Mouse (Mus musculus): ENCODE results near the gene Sept9. TPM values are rescaled to one million over a fixed set of nuclear protein-coding genes. Genes with fewer than 3 reads are reported as not detected.

Gene Sept9
- polyA plus RNA-seq, 1 experiment from 2014 or later, result 182 TPM

GRCm38 (mm10) chr11:117195616-117196015 lies 3.8 kb upstream of the Sept9 start:
- Histone ChIP-seq H3K27me3 (ENCODE audit: control insufficient read depth, insufficient read depth, low read length) (peaks cover 22% of the 10 kb centered on the region), H3K4me3 (ENCODE audit: low read depth, low read length) (no peak overlapping the region), H3K9ac (replicated peaks; ENCODE audit: low read length) (no peak overlapping the region), H3K36me3 (replicated peaks; ENCODE audit: control insufficient read depth, insufficient read depth, low read depth, low read length) (no peaks in the 10 kb centered on the region), H3K9me3 (replicated peaks; ENCODE audit: control insufficient read depth, low read length) (no peaks in the 10 kb centered on the region), H3K27ac (replicated peaks; ENCODE audit: low read depth, low read length) (no peak overlapping the region), H3K4me1 (ENCODE audit: control insufficient read depth, insufficient read depth, low read length) (peaks cover 4% of the 10 kb centered on the region), H3K4me2 (ENCODE audit: low read depth, low read length) (no peak overlapping the region)
- WGBS, result 86% methylated on average over 6 of the region's 6 CpGs
- no peak for ATAC-seq (replicated peaks; ENCODE audit: insufficient number of reproducible peaks, low FRiP score, low TSS enrichment, low read depth)
- no peak for DNase-seq (ENCODE audit: low spot score)

GRCm38 (mm10) chr11:117196681-117197080 lies 2.8 kb upstream of the Sept9 start:
- peaks cover 4% of the 10 kb centered on the region for H3K4me1 ChIP-seq (ENCODE audit: control insufficient read depth, insufficient read depth, low read length)
- DNase-seq (ENCODE audit: low spot score), result no peak

GRCm38 (mm10) chr11:117198122-117198521 lies 1.3 kb upstream of the Sept9 start:
- 86% methylated on average over 5 of the region's 5 CpGs for WGBS
- peaks cover 23% of the 10 kb centered on the region for H3K27me3 ChIP-seq (ENCODE audit: control insufficient read depth, insufficient read depth, low read length)

More at GRCm38 (mm10) chr11:117196681-117197080, 2.8 kb upstream of the Sept9 start:
- H3K9ac ChIP-seq (replicated peaks; ENCODE audit: low read length), result no peak overlapping the region
- no peak overlapping the region for H3K27ac ChIP-seq (replicated peaks; ENCODE audit: low read depth, low read length)
- H3K4me3 ChIP-seq (ENCODE audit: low read depth, low read length), result no peak overlapping the region
- no peaks in the 10 kb centered on the region for H3K36me3 ChIP-seq (replicated peaks; ENCODE audit: control insufficient read depth, insufficient read depth, low read depth, low read length)
- WGBS, result 89% methylated on average over 7 of the region's 7 CpGs
- H3K4me2 ChIP-seq (ENCODE audit: low read depth, low read length), result no peak overlapping the region
- peaks cover 23% of the 10 kb centered on the region for H3K27me3 ChIP-seq (ENCODE audit: control insufficient read depth, insufficient read depth, low read length)
- no peak for ATAC-seq (replicated peaks; ENCODE audit: insufficient number of reproducible peaks, low FRiP score, low TSS enrichment, low read depth)
- no peaks in the 10 kb centered on the region for H3K9me3 ChIP-seq (replicated peaks; ENCODE audit: control insufficient read depth, low read length)

GRCm38 (mm10) chr11:117201846-117202245 lies 2.4 kb downstream of the Sept9 start:
- H3K9me3 ChIP-seq (replicated peaks; ENCODE audit: control insufficient read depth, low read length), result no peaks in the 10 kb centered on the region
- H3K27ac ChIP-seq (replicated peaks; ENCODE audit: low read depth, low read length), result no peak overlapping the region
- no peak overlapping the region for H3K4me3 ChIP-seq (ENCODE audit: low read depth, low read length)
- no peak for ATAC-seq (replicated peaks; ENCODE audit: insufficient number of reproducible peaks, low FRiP score, low TSS enrichment, low read depth)
- H3K9ac ChIP-seq (replicated peaks; ENCODE audit: low read length), result no peak overlapping the region
- peaks cover 23% of the 10 kb centered on the region for H3K27me3 ChIP-seq (ENCODE audit: control insufficient read depth, insufficient read depth, low read length)
- H3K4me1 ChIP-seq (ENCODE audit: control insufficient read depth, insufficient read depth, low read length), result peaks cover 4% of the 10 kb centered on the region
- WGBS, result 86% methylated on average over 12 of the region's 12 CpGs
- no peaks in the 10 kb centered on the region for H3K36me3 ChIP-seq (replicated peaks; ENCODE audit: control insufficient read depth, insufficient read depth, low read depth, low read length)
- no peak for DNase-seq (ENCODE audit: low spot score)
- H3K4me2 ChIP-seq (ENCODE audit: low read depth, low read length), result no peak overlapping the region

More at GRCm38 (mm10) chr11:117198122-117198521, 1.3 kb upstream of the Sept9 start:
- DNase-seq (ENCODE audit: low spot score), result no peak
- H3K27ac ChIP-seq (replicated peaks; ENCODE audit: low read depth, low read length), result no peak overlapping the region
- no peak for ATAC-seq (replicated peaks; ENCODE audit: insufficient number of reproducible peaks, low FRiP score, low TSS enrichment, low read depth)
- H3K4me2 ChIP-seq (ENCODE audit: low read depth, low read length), result no peak overlapping the region
- no peak overlapping the region for H3K4me3 ChIP-seq (ENCODE audit: low read depth, low read length)
- H3K4me1 ChIP-seq (ENCODE audit: control insufficient read depth, insufficient read depth, low read length), result peaks cover 4% of the 10 kb centered on the region
- H3K9ac ChIP-seq (replicated peaks; ENCODE audit: low read length), result no peak overlapping the region
- H3K36me3 ChIP-seq (replicated peaks; ENCODE audit: control insufficient read depth, insufficient read depth, low read depth, low read length), result no peaks in the 10 kb centered on the region
- no peaks in the 10 kb centered on the region for H3K9me3 ChIP-seq (replicated peaks; ENCODE audit: control insufficient read depth, low read length)

- Histone ChIP-seq H3K4me3 (ENCODE audit: low read depth, low read length) (no peak overlapping the region), H3K27me3 (ENCODE audit: control insufficient read depth, insufficient read depth, low read length) (peaks cover 7% of the 10 kb centered on the region), H3K4me2 (ENCODE audit: low read depth, low read length) (no peak overlapping the region), H3K9me3 (replicated peaks; ENCODE audit: control insufficient read depth, low read length) (no peaks in the 10 kb centered on the region), H3K9ac (replicated peaks; ENCODE audit: low read length) (no peak overlapping the region), H3K36me3 (replicated peaks; ENCODE audit: control insufficient read depth, insufficient read depth, low read depth, low read length) (no peaks in the 10 kb centered on the region), H3K27ac (replicated peaks; ENCODE audit: low read depth, low read length) (no peak overlapping the region), H3K4me1 (ENCODE audit: control insufficient read depth, insufficient read depth, low read length) (peaks cover under 1% of the 10 kb centered on the region)
- WGBS, result 75% methylated on average over 8 of the region's 8 CpGs
- DNase-seq (ENCODE audit: low spot score) (no peak), ATAC-seq (replicated peaks; ENCODE audit: insufficient number of reproducible peaks, low FRiP score, low TSS enrichment, low read depth) (no peak)
These were observed 5.1 kb downstream of the Sept9 start for GRCm38 (mm10) chr11:117204606-117205005.

GRCm38 (mm10) chr11:117205042-117205441 lies 5.6 kb downstream of the Sept9 start:
- Histone ChIP-seq H3K4me3 (ENCODE audit: low read depth, low read length) (no peak overlapping the region), H3K27me3 (ENCODE audit: control insufficient read depth, insufficient read depth, low read length) (peaks cover 4% of the 10 kb centered on the region; the same call in 1 of the 2 replicates), H3K9ac (replicated peaks; ENCODE audit: low read length) (no peak overlapping the region), H3K27ac (replicated peaks; ENCODE audit: low read depth, low read length) (no peak overlapping the region), H3K4me2 (ENCODE audit: low read depth, low read length) (no peak overlapping the region), H3K36me3 (replicated peaks; ENCODE audit: control insufficient read depth, insufficient read depth, low read depth, low read length) (no peaks in the 10 kb centered on the region), H3K9me3 (replicated peaks; ENCODE audit: control insufficient read depth, low read length) (no peaks in the 10 kb centered on the region), H3K4me1 (ENCODE audit: control insufficient read depth, insufficient read depth, low read length) (no peaks in the 10 kb centered on the region; the same call in 1 of the 2 replicates)
- no peak for DNase-seq (ENCODE audit: low spot score)
- no peak for ATAC-seq (replicated peaks; ENCODE audit: insufficient number of reproducible peaks, low FRiP score, low TSS enrichment, low read depth)
- WGBS, result 83% methylated on average over 6 of the region's 6 CpGs

GRCm38 (mm10) chr11:117205447-117205846 lies 6.0 kb downstream of the Sept9 start:
- no peak overlapping the region for H3K4me3 ChIP-seq (ENCODE audit: low read depth, low read length)
- no peak for DNase-seq (ENCODE audit: low spot score)
- ATAC-seq (replicated peaks; ENCODE audit: insufficient number of reproducible peaks, low FRiP score, low TSS enrichment, low read depth), result no peak
- H3K4me2 ChIP-seq (ENCODE audit: low read depth, low read length), result no peak overlapping the region
- H3K27ac ChIP-seq (replicated peaks; ENCODE audit: low read depth, low read length), result no peak overlapping the region
- H3K27me3 ChIP-seq (ENCODE audit: control insufficient read depth, insufficient read depth, low read length), result peaks cover 2% of the 10 kb centered on the region; the same call in 1 of the 2 replicates
- 87% methylated on average over 9 of the region's 9 CpGs for WGBS
- H3K4me1 ChIP-seq (ENCODE audit: control insufficient read depth, insufficient read depth, low read length), result no peaks in the 10 kb centered on the region
- H3K9me3 ChIP-seq (replicated peaks; ENCODE audit: control insufficient read depth, low read length), result no peaks in the 10 kb centered on the region
- H3K36me3 ChIP-seq (replicated peaks; ENCODE audit: control insufficient read depth, insufficient read depth, low read depth, low read length), result no peaks in the 10 kb centered on the region
- no peak overlapping the region for H3K9ac ChIP-seq (replicated peaks; ENCODE audit: low read length)

- DNase-seq (ENCODE audit: low spot score), result no peak
- ATAC-seq (replicated peaks; ENCODE audit: insufficient number of reproducible peaks, low FRiP score, low TSS enrichment, low read depth), result no peak
- no peak overlapping the region for H3K4me2 ChIP-seq (ENCODE audit: low read depth, low read length)
- 61% methylated on average over 5 of the region's 5 CpGs for WGBS
- H3K4me3 ChIP-seq (ENCODE audit: low read depth, low read length), result no peak overlapping the region
- H3K4me1 ChIP-seq (ENCODE audit: control insufficient read depth, insufficient read depth, low read length), result no peaks in the 10 kb centered on the region
- no peaks in the 10 kb centered on the region for H3K27me3 ChIP-seq (ENCODE audit: control insufficient read depth, insufficient read depth, low read length)
- no peaks in the 10 kb centered on the region for H3K36me3 ChIP-seq (replicated peaks; ENCODE audit: control insufficient read depth, insufficient read depth, low read depth, low read length)
- H3K9ac ChIP-seq (replicated peaks; ENCODE audit: low read length), result no peak overlapping the region
- H3K9me3 ChIP-seq (replicated peaks; ENCODE audit: control insufficient read depth, low read length), result no peaks in the 10 kb centered on the region
- no peak overlapping the region for H3K27ac ChIP-seq (replicated peaks; ENCODE audit: low read depth, low read length)
These were observed 8.0 kb downstream of the Sept9 start for GRCm38 (mm10) chr11:117207436-117207835.

Measured in embryonic facial prominence, embryonic 11.5 days (tissue).